Mouse (Mus musculus) cerebellum, adult 2 months (tissue): ENCODE results near the gene Rc3h1.

Experiments
- CTCF ChIP-seq: fragments of 200-500 bp; IDR thresholded peaks from 2 replicates; pipeline ENCODE4 v1.5.1; 2011; ENCODE audit warnings: low read depth, mild to moderate bottlenecking, control low read depth, low read length, moderate library complexity, borderline replicate concordance; ENCODE audit not compliant: insufficient read depth
- POLR2A ChIP-seq: fragments of 200-500 bp; IDR thresholded peaks from 2 replicates; pipeline ENCODE4 v1.6.1; 2011; ENCODE audit warnings: low read length, control low read depth, borderline replicate concordance; ENCODE audit not compliant: insufficient read depth

DNA sequence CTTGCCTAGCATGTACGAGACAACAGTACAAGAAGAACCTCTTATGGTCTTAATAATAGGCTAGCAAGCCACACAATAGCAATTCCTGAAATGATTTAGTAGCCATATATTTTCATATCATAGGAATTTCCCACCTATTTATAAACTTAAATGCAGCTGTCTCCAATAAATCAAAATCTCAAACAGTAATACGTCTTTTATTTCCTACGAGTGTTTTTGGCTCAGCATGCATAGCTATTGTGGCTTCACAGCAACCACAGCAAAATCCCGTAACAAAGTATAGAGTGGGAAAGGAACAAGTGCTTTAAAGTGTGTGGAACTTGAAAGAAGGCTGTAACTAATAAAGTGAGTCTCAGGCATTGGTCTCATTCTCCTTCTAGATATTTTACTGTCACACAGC is 104.2 kb downstream of the Rc3h1 start:
- TF ChIP-seq CTCF (no peak), POLR2A (no peak)
